Mouse (Mus musculus): ENCODE measurements around the gene Plekha4. TPM values are rescaled to one million over a fixed set of nuclear protein-coding genes. Genes with fewer than 3 reads are reported as not detected.
A peak's percentile ranks its signal among the peaks of the same experiment; 100 is the strongest.

The Plekha4 gene
- polyA plus RNA-seq, 1 experiment from 2014 or later, result 0.87 TPM

DNA sequence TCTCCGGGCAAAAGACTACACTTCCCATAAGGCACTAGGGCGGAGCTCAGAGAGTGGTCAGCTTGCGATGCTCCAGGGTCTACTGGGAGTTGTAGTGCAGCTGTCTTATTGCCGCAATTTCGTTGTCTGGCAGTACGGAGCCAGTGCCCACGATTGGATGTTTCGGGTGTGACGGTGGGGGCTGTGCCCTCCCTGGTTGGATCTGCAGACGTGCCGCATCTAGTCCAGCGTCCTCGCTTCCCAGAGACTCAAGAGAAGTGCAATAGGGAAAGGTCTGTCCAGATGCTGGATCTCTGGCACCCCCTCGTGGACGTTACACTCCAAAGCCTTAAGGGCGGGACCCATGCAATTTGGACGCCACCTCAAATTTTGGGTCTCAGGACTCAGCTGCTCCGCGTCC lies 63.0 kb downstream of the Plekha4 start:
- peak overlapping the region; percentile 85 for H3K27ac ChIP-seq (ENCODE audit: low read length)
- no peaks in the 10 kb centered on the region for H3K27me3 ChIP-seq (ENCODE audit: control insufficient read depth, insufficient read depth, low read depth, low read length)
- H3K36me3 ChIP-seq (ENCODE audit: control insufficient read depth, insufficient read depth, low read length), result 0 out of 2 replicates have a peak, but pooled peaks cover 3% of the 10 kb centered on the region
- ATAC-seq, result peak; percentile 99
- H3K9ac ChIP-seq (ENCODE audit: low read depth, low read length), result peak overlapping the region; percentile 68; the same call in 1 of the 2 replicates
- 2% methylated on average over 19 of the region's 19 CpGs for WGBS
- H3K4me2 ChIP-seq (ENCODE audit: low read length), result peak overlapping the region; percentile 75
- H3K4me3 ChIP-seq (ENCODE audit: low read depth, low read length), result peak overlapping the region; percentile 43
- H3K4me1 ChIP-seq (ENCODE audit: control insufficient read depth, insufficient read depth, low read length), result no peaks in the 10 kb centered on the region; the same call in 1 of the 2 replicates
- no peaks in the 10 kb centered on the region for H3K9me3 ChIP-seq (replicated peaks; ENCODE audit: control insufficient read depth, low read length, poor library complexity, severe bottlenecking)

GRCm38 (mm10) chr7:45589898-45590297 lies 63.8 kb downstream of the Plekha4 start:
- Histone ChIP-seq H3K36me3 (ENCODE audit: control insufficient read depth, insufficient read depth, low read length) (no peaks in the 10 kb centered on the region), H3K9ac (ENCODE audit: low read depth, low read length) (0 out of 2 replicates have a peak overlapping the region, but pooled peaks have one; percentile 56), H3K4me1 (ENCODE audit: control insufficient read depth, insufficient read depth, low read length) (no peaks in the 10 kb centered on the region; the same call in 1 of the 2 replicates), H3K4me3 (ENCODE audit: low read depth, low read length) (0 out of 2 replicates have a peak overlapping the region, but pooled peaks have one; percentile 43), H3K4me2 (ENCODE audit: low read length) (no peak overlapping the region; the same call in 1 of the 2 replicates), H3K27me3 (ENCODE audit: control insufficient read depth, insufficient read depth, low read depth, low read length) (no peaks in the 10 kb centered on the region), H3K27ac (ENCODE audit: low read length) (peak overlapping the region; percentile 64), H3K9me3 (replicated peaks; ENCODE audit: control insufficient read depth, low read length, poor library complexity, severe bottlenecking) (no peaks in the 10 kb centered on the region)
- no peak for ATAC-seq
- 94% methylated on average over 5 of the region's 5 CpGs for WGBS

- Histone ChIP-seq H3K27ac (ENCODE audit: low read length) (no peak overlapping the region), H3K4me2 (ENCODE audit: low read length) (no peak overlapping the region), H3K4me1 (ENCODE audit: control insufficient read depth, insufficient read depth, low read length) (no peaks in the 10 kb centered on the region; the same call in 1 of the 2 replicates), H3K36me3 (ENCODE audit: control insufficient read depth, insufficient read depth, low read length) (no peaks in the 10 kb centered on the region), H3K9me3 (replicated peaks; ENCODE audit: control insufficient read depth, low read length, poor library complexity, severe bottlenecking) (no peaks in the 10 kb centered on the region), H3K4me3 (ENCODE audit: low read depth, low read length) (no peak overlapping the region), H3K9ac (ENCODE audit: low read depth, low read length) (no peak overlapping the region), H3K27me3 (ENCODE audit: control insufficient read depth, insufficient read depth, low read depth, low read length) (no peaks in the 10 kb centered on the region)
- no peak for ATAC-seq
- WGBS, result 56% methylated on average over 3 of the region's 3 CpGs
These were observed 64.7 kb downstream of the Plekha4 start for GRCm38 (mm10) chr7:45590874-45591273.

- H3K4me2 ChIP-seq (ENCODE audit: low read length), result no peak overlapping the region
- no peak overlapping the region for H3K9ac ChIP-seq (ENCODE audit: low read depth, low read length)
- no peaks in the 10 kb centered on the region for H3K27me3 ChIP-seq (ENCODE audit: control insufficient read depth, insufficient read depth, low read depth, low read length)
- no peaks in the 10 kb centered on the region for H3K36me3 ChIP-seq (ENCODE audit: control insufficient read depth, insufficient read depth, low read length)
- H3K4me1 ChIP-seq (ENCODE audit: control insufficient read depth, insufficient read depth, low read length), result no peaks in the 10 kb centered on the region; the same call in 1 of the 2 replicates
- no peak for ATAC-seq
- no peak overlapping the region for H3K27ac ChIP-seq (ENCODE audit: low read length)
- H3K9me3 ChIP-seq (replicated peaks; ENCODE audit: control insufficient read depth, low read length, poor library complexity, severe bottlenecking), result no peaks in the 10 kb centered on the region
- 76% methylated on average over 7 of the region's 7 CpGs for WGBS
- no peak overlapping the region for H3K4me3 ChIP-seq (ENCODE audit: low read depth, low read length)
These were observed 65.8 kb downstream of the Plekha4 start for GRCm38 (mm10) chr7:45591880-45592279.

DNA sequence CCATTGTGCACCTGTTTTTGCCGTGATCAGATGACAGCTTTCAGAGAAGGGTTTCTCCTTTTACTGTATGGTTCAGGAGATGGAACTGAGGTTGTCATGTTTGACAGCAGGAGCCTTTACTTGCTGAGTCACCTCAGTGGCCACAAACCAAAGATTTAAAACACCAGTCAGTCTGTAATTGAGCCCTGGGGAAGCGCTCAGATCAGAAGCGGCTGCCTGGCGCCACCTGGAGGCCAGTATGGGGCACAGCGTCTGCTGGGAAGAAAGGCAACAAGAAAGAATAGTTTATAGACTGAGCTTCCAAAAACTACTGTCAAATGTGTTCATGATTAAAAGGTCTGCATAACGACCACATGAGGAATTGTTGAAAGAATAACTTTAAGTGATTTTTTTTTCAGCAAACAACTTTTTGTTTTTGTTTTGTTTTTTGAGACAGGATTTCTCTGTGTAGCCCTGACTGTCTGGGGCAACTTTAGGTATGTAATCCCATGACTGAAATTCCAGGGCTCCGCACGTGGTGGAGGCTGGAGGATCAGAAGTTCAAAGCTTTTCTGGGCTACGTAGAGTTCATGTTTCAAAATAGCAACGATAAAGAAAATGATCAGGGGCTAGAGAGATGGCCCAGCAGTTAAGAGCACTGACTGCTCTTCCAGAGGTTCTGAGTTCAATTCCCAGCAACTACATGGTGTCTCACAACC lies 67.1 kb downstream of the Plekha4 start:
- Histone ChIP-seq H3K4me1 (ENCODE audit: control insufficient read depth, insufficient read depth, low read length) (no peaks in the 10 kb centered on the region; the same call in 1 of the 2 replicates), H3K27ac (ENCODE audit: low read length) (no peak overlapping the region), H3K4me2 (ENCODE audit: low read length) (no peak overlapping the region), H3K36me3 (ENCODE audit: control insufficient read depth, insufficient read depth, low read length) (no peaks in the 10 kb centered on the region), H3K27me3 (ENCODE audit: control insufficient read depth, insufficient read depth, low read depth, low read length) (no peaks in the 10 kb centered on the region), H3K9ac (ENCODE audit: low read depth, low read length) (no peak overlapping the region), H3K4me3 (ENCODE audit: low read depth, low read length) (no peak overlapping the region), H3K9me3 (replicated peaks; ENCODE audit: control insufficient read depth, low read length, poor library complexity, severe bottlenecking) (no peaks in the 10 kb centered on the region)
- 27% methylated on average over 10 of the region's 10 CpGs for WGBS
- no peak for ATAC-seq

DNA sequence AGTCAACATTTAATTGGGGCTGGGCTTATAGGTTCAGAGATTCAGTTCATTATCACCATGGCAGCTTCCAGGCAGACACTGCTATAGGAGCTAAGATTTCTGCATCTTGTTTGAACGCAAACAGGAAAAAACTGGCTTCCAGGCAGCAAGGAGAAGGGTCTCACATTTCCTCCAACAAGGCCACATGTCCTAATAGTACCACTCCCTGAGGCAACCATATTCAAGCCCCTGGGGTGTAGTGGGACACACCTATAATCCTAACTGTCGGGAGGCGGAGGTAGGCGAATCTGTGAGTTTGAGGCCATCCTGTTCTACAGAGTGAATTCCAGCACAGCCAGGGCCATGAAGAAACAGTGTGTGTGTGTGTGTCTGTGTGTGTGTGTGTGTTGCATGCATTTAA lies 69.0 kb downstream of the Plekha4 start:
- 80% methylated on average over 4 of the region's 4 CpGs for WGBS
- Histone ChIP-seq H3K27ac (ENCODE audit: low read length) (no peak overlapping the region), H3K4me1 (ENCODE audit: control insufficient read depth, insufficient read depth, low read length) (no peaks in the 10 kb centered on the region), H3K4me2 (ENCODE audit: low read length) (no peak overlapping the region), H3K4me3 (ENCODE audit: low read depth, low read length) (no peak overlapping the region), H3K36me3 (ENCODE audit: control insufficient read depth, insufficient read depth, low read length) (no peaks in the 10 kb centered on the region), H3K9me3 (replicated peaks; ENCODE audit: control insufficient read depth, low read length, poor library complexity, severe bottlenecking) (no peaks in the 10 kb centered on the region), H3K27me3 (ENCODE audit: control insufficient read depth, insufficient read depth, low read depth, low read length) (no peaks in the 10 kb centered on the region), H3K9ac (ENCODE audit: low read depth, low read length) (no peak overlapping the region)
- ATAC-seq, result no peak

DNA sequence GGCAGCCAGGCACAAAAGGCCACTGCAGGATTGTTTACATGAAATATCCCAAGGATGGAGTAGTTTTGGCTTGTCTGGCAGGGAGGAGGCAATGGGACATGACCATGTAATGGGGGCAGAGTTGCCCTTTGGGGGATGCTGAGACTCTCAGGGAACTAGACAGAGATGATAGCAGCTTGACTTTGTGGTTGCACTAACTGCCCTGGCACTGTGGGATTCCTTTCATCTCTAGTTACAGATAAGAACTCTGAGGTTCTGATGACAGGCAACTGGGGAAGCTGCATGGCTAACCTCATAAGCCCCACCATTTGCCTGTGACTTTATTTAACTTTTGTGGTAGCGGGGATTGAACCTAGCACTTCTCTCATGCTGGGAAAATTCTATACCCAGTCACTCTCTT lies 70.0 kb downstream of the Plekha4 start:
- no peak overlapping the region for H3K27ac ChIP-seq (ENCODE audit: low read length)
- WGBS, result 70% methylated on average over 1 of the region's 1 CpGs
- no peak overlapping the region for H3K9ac ChIP-seq (ENCODE audit: low read depth, low read length)
- H3K4me3 ChIP-seq (ENCODE audit: low read depth, low read length), result no peak overlapping the region
- H3K4me1 ChIP-seq (ENCODE audit: control insufficient read depth, insufficient read depth, low read length), result no peaks in the 10 kb centered on the region
- ATAC-seq, result no peak
- H3K9me3 ChIP-seq (replicated peaks; ENCODE audit: control insufficient read depth, low read length, poor library complexity, severe bottlenecking), result no peaks in the 10 kb centered on the region
- H3K4me2 ChIP-seq (ENCODE audit: low read length), result no peak overlapping the region
- H3K36me3 ChIP-seq (ENCODE audit: control insufficient read depth, insufficient read depth, low read length), result no peaks in the 10 kb centered on the region
- H3K27me3 ChIP-seq (ENCODE audit: control insufficient read depth, insufficient read depth, low read depth, low read length), result no peaks in the 10 kb centered on the region

GRCm38 (mm10) chr7:45597013-45597412 lies 70.9 kb downstream of the Plekha4 start:
- no peak overlapping the region for H3K9ac ChIP-seq (ENCODE audit: low read depth, low read length)
- no peaks in the 10 kb centered on the region for H3K36me3 ChIP-seq (ENCODE audit: control insufficient read depth, insufficient read depth, low read length)
- no peak overlapping the region for H3K4me3 ChIP-seq (ENCODE audit: low read depth, low read length)
- no peak overlapping the region for H3K4me2 ChIP-seq (ENCODE audit: low read length)
- no peak for ATAC-seq
- H3K27ac ChIP-seq (ENCODE audit: low read length), result no peak overlapping the region
- 91% methylated on average over 5 of the region's 5 CpGs for WGBS
- no peaks in the 10 kb centered on the region for H3K27me3 ChIP-seq (ENCODE audit: control insufficient read depth, insufficient read depth, low read depth, low read length)
- H3K9me3 ChIP-seq (replicated peaks; ENCODE audit: control insufficient read depth, low read length, poor library complexity, severe bottlenecking), result no peaks in the 10 kb centered on the region
- H3K4me1 ChIP-seq (ENCODE audit: control insufficient read depth, insufficient read depth, low read length), result no peaks in the 10 kb centered on the region

DNA sequence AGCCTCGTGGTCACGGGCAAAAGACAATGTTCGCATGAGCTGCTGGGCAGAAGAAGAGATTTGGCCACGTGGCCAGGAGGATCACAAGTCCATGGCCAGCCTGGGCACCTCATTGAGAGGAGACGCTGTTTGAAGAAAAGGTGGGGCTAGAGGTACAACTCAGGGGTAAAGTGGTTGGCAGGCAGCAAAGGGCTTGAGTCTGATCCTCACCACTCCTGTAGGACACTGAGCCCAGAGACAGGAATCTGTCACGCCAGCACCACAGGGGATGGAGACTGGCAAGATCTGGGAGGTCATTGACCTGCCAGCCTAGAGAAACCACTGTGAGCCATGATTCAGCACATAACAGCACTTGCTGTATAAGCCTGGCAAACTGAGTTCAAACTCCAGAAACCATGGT lies 71.4 kb downstream of the Plekha4 start:
- no peak overlapping the region for H3K4me3 ChIP-seq (ENCODE audit: low read depth, low read length)
- no peaks in the 10 kb centered on the region for H3K9me3 ChIP-seq (replicated peaks; ENCODE audit: control insufficient read depth, low read length, poor library complexity, severe bottlenecking)
- no peak overlapping the region for H3K4me2 ChIP-seq (ENCODE audit: low read length)
- WGBS, result 90% methylated on average over 6 of the region's 6 CpGs
- no peak for ATAC-seq
- H3K4me1 ChIP-seq (ENCODE audit: control insufficient read depth, insufficient read depth, low read length), result no peaks in the 10 kb centered on the region
- no peak overlapping the region for H3K9ac ChIP-seq (ENCODE audit: low read depth, low read length)
- no peaks in the 10 kb centered on the region for H3K27me3 ChIP-seq (ENCODE audit: control insufficient read depth, insufficient read depth, low read depth, low read length)
- H3K36me3 ChIP-seq (ENCODE audit: control insufficient read depth, insufficient read depth, low read length), result no peaks in the 10 kb centered on the region
- no peak overlapping the region for H3K27ac ChIP-seq (ENCODE audit: low read length)
